Mouse (Mus musculus): Measurements from ENCODE around the gene Lix1. TPM values are rescaled to one million over a fixed set of nuclear protein-coding genes. Genes with fewer than 3 reads are reported as not detected.

Gene Lix1
- total RNA-seq, 2 experiments from 2014 or later = 77.1 to 81.8 TPM

DNA sequence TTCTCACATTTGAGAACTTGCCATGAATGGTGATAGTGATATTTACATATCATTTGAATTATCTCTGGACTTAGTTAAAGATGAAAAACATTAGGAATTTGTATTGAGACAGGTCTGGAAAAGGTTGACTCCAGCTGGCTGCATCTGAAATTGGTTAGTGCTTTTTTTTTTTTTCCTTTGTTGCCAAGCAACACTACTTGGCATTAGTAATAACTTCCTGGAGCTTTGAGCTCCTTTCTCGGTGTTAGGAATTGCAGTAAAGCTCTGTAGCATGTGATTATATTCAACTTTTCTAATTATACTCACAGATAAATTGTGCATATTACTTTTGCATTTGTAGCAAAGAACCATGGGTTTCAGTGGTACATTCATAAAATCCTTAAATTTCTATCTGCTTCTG is 96.4 kb downstream of the Lix1 start:
- DNase-seq = no peak

- DNase-seq = no peak
Observed at GRCm38 (mm10) chr17:17499278-17499677, 96.8 kb downstream of the Lix1 start.

- no peak for DNase-seq
Observed at GRCm38 (mm10) chr17:17506677-17507076, 104.2 kb downstream of the Lix1 start.

Other genes starting within 250 kb of the Lix1 start
- 10 to 100 TPM; 18.8 to 20.1 TPM for gene Riok2, start 28.4 kb upstream of the Lix1 start, total RNA-seq (2021)
- gene Lnpep, start 222.4 kb downstream of the Lix1 start, total RNA-seq (2021) = 100 to 1,000 TPM; 106 TPM

Data from layer of hippocampus, postnatal 36 days (tissue).